Mouse (Mus musculus) MEL (cell line): ENCODE results near the gene Ypel4. TPM values are rescaled to one million over a fixed set of nuclear protein-coding genes. Genes with fewer than 3 reads are reported as not detected.

Experiments used
- DNase-seq: peaks from one replicate; pipeline ENCODE4 v3.0.0; 2011; ENCODE audit warnings: low read depth, low spot score
- H3K27ac ChIP-seq: 2 replicates; pipeline ENCODE4 v1.5.1; 2012; ENCODE audit warnings: low read depth, mild to moderate bottlenecking, control low read depth, low read length, moderate library complexity; ENCODE audit not compliant: control insufficient read depth
- H3K27me3 ChIP-seq, 2 experiments: fragments of 150-350 bp in 1 of 2; sonication (generic) in 1 of 2; 2 replicates each; pipeline ENCODE4 v1.6.1; 2012; ENCODE audit warnings: low read length in 2 of 2, mild to moderate bottlenecking in 2 of 2, improper control_type of control experiment in 1 of 2, moderate library complexity in 1 of 2; ENCODE audit not compliant: insufficient read depth in 2 of 2, control insufficient read depth in 1 of 2
- H3K36me3 ChIP-seq, 2 experiments: 2 replicates each; pipeline ENCODE4 v1.6.1; 2012 to 2014; ENCODE audit warnings: low read length in 2 of 2, improper control_type of control experiment in 1 of 2, inconsistent platforms in 1 of 2, mild to moderate bottlenecking in 1 of 2; ENCODE audit not compliant: insufficient read depth in 2 of 2, control insufficient read depth in 1 of 2
- H3K4me1 ChIP-seq, 2 experiments: fragments of 150-350 bp in 1 of 2; sonication (generic) in 1 of 2; 2 replicates each; pipeline ENCODE4 v1.6.1; 2012; ENCODE audit warnings: low read length in 2 of 2, improper control_type of control experiment in 1 of 2, mild to moderate bottlenecking in 1 of 2; ENCODE audit not compliant: insufficient read depth in 2 of 2, control insufficient read depth in 1 of 2
- H3K4me3 ChIP-seq, 2 experiments: fragments of 150-350 bp in 1 of 2; sonication (generic) in 1 of 2; 2 replicates each; pipeline ENCODE4 v1.5.1; 2012; ENCODE audit warnings: low read depth in 2 of 2, low read length in 2 of 2, mild to moderate bottlenecking in 2 of 2, moderate library complexity in 2 of 2, control low read depth in 1 of 2, improper control_type of control experiment in 1 of 2; ENCODE audit not compliant: control insufficient read depth in 1 of 2, insufficient read depth in 1 of 2
- H3K79me2 ChIP-seq: 2 replicates; pipeline ENCODE4 v1.6.1; 2012; ENCODE audit warnings: mild to moderate bottlenecking, low read length, moderate library complexity; ENCODE audit not compliant: control insufficient read depth, poor library complexity, insufficient read depth
- H3K9ac ChIP-seq: 2 replicates; pipeline ENCODE4 v1.6.1; 2012; ENCODE audit warnings: low read depth, mild to moderate bottlenecking, control low read depth, low read length, moderate library complexity; ENCODE audit not compliant: control insufficient read depth, poor library complexity, severe bottlenecking
- H3K9me3 ChIP-seq: fragments of 150-350 bp; sonication (generic); replicated peaks from 2 replicates; pipeline ENCODE4 v1.6.1; 2012; ENCODE audit warnings: mild to moderate bottlenecking, low read length, improper control_type of control experiment, moderate library complexity; ENCODE audit not compliant: insufficient read depth
- CTCF ChIP-seq, 3 experiments: IDR thresholded peaks in 2 of 3; conservative IDR thresholded peaks in 1 of 3; 2 replicates each; pipeline ENCODE4 v1.5.1; 2011 to 2012; ENCODE audit warnings: low read length in 3 of 3, low read depth in 2 of 3, mild to moderate bottlenecking in 2 of 3, improper control_type of control experiment in 1 of 3, inconsistent platforms in 1 of 3, mixed read lengths in 1 of 3, moderate library complexity in 1 of 3; ENCODE audit not compliant: control insufficient read depth in 1 of 3, insufficient read depth in 1 of 3, poor library complexity in 1 of 3, severe bottlenecking in 1 of 3
- EP300 ChIP-seq, 2 experiments: IDR thresholded peaks; 2 replicates each; pipeline ENCODE4 v1.6.1; 2011; ENCODE audit warnings: improper control_type of control experiment in 2 of 2, low read length in 2 of 2, low read depth in 1 of 2, mild to moderate bottlenecking in 1 of 2
- HCFC1 ChIP-seq: IDR thresholded peaks from 2 replicates; pipeline ENCODE4 v1.6.1; 2012; ENCODE audit warnings: low read depth, mild to moderate bottlenecking, inconsistent platforms, low read length, improper control_type of control experiment, moderate library complexity
- MAZ ChIP-seq: IDR thresholded peaks from 2 replicates; pipeline ENCODE4 v1.6.1; 2012; ENCODE audit warnings: low read depth, mild to moderate bottlenecking, inconsistent platforms, low read length, improper control_type of control experiment
- MXI1 ChIP-seq: IDR thresholded peaks from 2 replicates; pipeline ENCODE4 v1.6.1; 2011; ENCODE audit warnings: mild to moderate bottlenecking, low read depth, low read length, improper control_type of control experiment
- POLR2A ChIP-seq, 2 experiments: IDR thresholded peaks; 2 replicates each; pipeline ENCODE4 v1.6.1; 2011 to 2012; ENCODE audit warnings: low read length in 2 of 2, mild to moderate bottlenecking in 2 of 2, control low read depth in 1 of 2, improper control_type of control experiment in 1 of 2, low read depth in 1 of 2, moderate library complexity in 1 of 2; ENCODE audit not compliant: control insufficient read depth in 1 of 2, insufficient read depth in 1 of 2, poor library complexity in 1 of 2
- RAD21 ChIP-seq: IDR thresholded peaks from 2 replicates; pipeline ENCODE4 v1.6.1; 2011; ENCODE audit warnings: mild to moderate bottlenecking, low read depth, low read length, improper control_type of control experiment
- SMC3 ChIP-seq: IDR thresholded peaks from 2 replicates; pipeline ENCODE4 v1.6.1; 2011; ENCODE audit warnings: low read depth, low read length, improper control_type of control experiment
- UBTF ChIP-seq: IDR thresholded peaks from 2 replicates; pipeline ENCODE4 v1.6.1; 2012; ENCODE audit warnings: low read depth, mild to moderate bottlenecking, inconsistent platforms, low read length, improper control_type of control experiment, moderate library complexity, borderline replicate concordance; ENCODE audit not compliant: insufficient read depth
- USF1 ChIP-seq: IDR thresholded peaks from 2 replicates; pipeline ENCODE4 v1.6.1; 2014; ENCODE audit warnings: low read depth, mild to moderate bottlenecking, inconsistent platforms, low read length, improper control_type of control experiment, moderate library complexity
- ZMIZ1 ChIP-seq: IDR thresholded peaks from 2 replicates; pipeline ENCODE4 v1.6.1; 2012; ENCODE audit warnings: low read depth, mild to moderate bottlenecking, inconsistent platforms, low read length, improper control_type of control experiment, moderate library complexity
- polyA plus RNA-seq, 2 experiments: library from polyadenylated mRNA; stranded (reverse) in 1 of 2; unstranded in 1 of 2; fragments of >175 nt in 1 of 2; fragments of >200 nt in 1 of 2; gene quantifications; 2 replicates each; pipeline versions ENCODE4 v1.2.1 to v1.2.4; 2012; ENCODE audit warnings: low replicate concordance in 2 of 2, low read depth in 1 of 2; ENCODE audit not compliant: insufficient read length in 2 of 2, insufficient read depth in 1 of 2, missing spikeins in 1 of 2
- total RNA-seq: library from RNA; depleted of rRNA; stranded (reverse); fragments of 300-350 nt; gene quantifications from 2 replicates; pipeline ENCODE4 v1.2.3, GENCODE M21; 2012

Ypel4 gene
- total and polyA plus RNA-seq, 3 experiments: 0.06 TPM; not detected in 2

- H3K9ac ChIP-seq: no peak overlapping the region
- no peak for TF ChIP-seq USF1
- peak in 1 of 3 experiments; percentile 7; a peak in 1 of 6 replicates for TF ChIP-seq CTCF (IDR thresholded peaks at IDR 0.05 in 2 of 3, conservative IDR thresholded peaks at IDR 0.05 in 1 of 3; ENCODE audit: control insufficient read depth in 1 of 3, insufficient read depth in 1 of 3, low read depth in 2 of 3, low read length in 3 of 3, poor library complexity in 1 of 3, severe bottlenecking in 1 of 3)
- peak; percentile 4 for TF ChIP-seq RAD21
These were observed 4.5 kb downstream of the Ypel4 start for GRCm38 (mm10) chr2:84738271-84738911.

GRCm38 (mm10) chr2:84740608-84741333 lies 6.9 kb downstream of the Ypel4 start:
- no peak overlapping the region for H3K9ac ChIP-seq
- peaks cover 0 to 7% of the 10 kb centered on the region in 2 experiments; a peak in 2 of 4 replicates for H3K27me3 ChIP-seq
- no peak overlapping the region for H3K4me3 ChIP-seq
- TF ChIP-seq HCFC1 (no peak), SMC3 (peak; percentile 44), UBTF (no peak), MAZ (no peak), MXI1 (no peak), CTCF (IDR thresholded peaks at IDR 0.05 in 2 of 3, conservative IDR thresholded peaks at IDR 0.05 in 1 of 3; ENCODE audit: control insufficient read depth in 1 of 3, insufficient read depth in 1 of 3, low read depth in 2 of 3, low read length in 3 of 3, poor library complexity in 1 of 3, severe bottlenecking in 1 of 3) (peak in 1 of 3 experiments; percentile 50; a peak in 2 of 6 replicates), USF1 (no peak), RAD21 (peak; percentile 40), POLR2A (IDR thresholded peaks at IDR 0.05; ENCODE audit: control insufficient read depth in 1 of 2, insufficient read depth in 1 of 2, low read depth in 1 of 2, low read length in 2 of 2, poor library complexity in 1 of 2) (no peak), EP300 (IDR thresholded peaks at IDR 0.05; ENCODE audit: low read depth in 1 of 2, low read length in 2 of 2) (no peak), ZMIZ1 (no peak)
- H3K27ac ChIP-seq: no peak overlapping the region
- H3K79me2 ChIP-seq: no peaks in the 10 kb centered on the region
- H3K9me3 ChIP-seq: no peaks in the 10 kb centered on the region
- peak; percentile 37 for DNase-seq
- 0 out of 4 replicates have a peak, but pooled peaks cover 0 to 3% of the 10 kb centered on the region in 2 experiments for H3K4me1 ChIP-seq
- no peaks in the 10 kb centered on the region for H3K36me3 ChIP-seq

More at GRCm38 (mm10) chr2:84738271-84738911, 4.5 kb downstream of the Ypel4 start:
- peaks cover 0 to 10% of the 10 kb centered on the region in 2 experiments; a peak in 1 of 4 replicates for H3K4me1 ChIP-seq
- no peaks in the 10 kb centered on the region for H3K9me3 ChIP-seq
- no peaks in the 10 kb centered on the region for H3K36me3 ChIP-seq
- no peak overlapping the region for H3K27ac ChIP-seq
- H3K4me3 ChIP-seq: no peak overlapping the region
- no peaks in the 10 kb centered on the region for H3K79me2 ChIP-seq
- no peak for DNase-seq
- H3K27me3 ChIP-seq: no peaks in the 10 kb centered on the region
